Mouse (Mus musculus) liver, embryonic 14.5 days (tissue): ENCODE results near the gene Cmip.

Source experiments
- CTCF ChIP-seq: IDR thresholded peaks from 2 replicates; pipeline ENCODE4 v1.5.1; 2016; ENCODE audit warnings: antibody characterized with exemption, low read depth, control low read depth
- EP300 ChIP-seq: IDR thresholded peaks from 2 replicates; pipeline ENCODE4 v1.6.1; 2016; ENCODE audit warnings: antibody characterized with exemption, low read depth

GRCm38 (mm10) chr8:117417830-117418229 is 161.0 kb downstream of the Cmip start:
- TF ChIP-seq CTCF (no peak), EP300 (no peak)
